Mouse (Mus musculus): ENCODE measurements around the gene Rsph3a. TPM values are rescaled to one million over a fixed set of nuclear protein-coding genes. Genes with fewer than 3 reads are reported as not detected.
"Not testable (repeated sequence)": the region's sequence is repeated elsewhere in the genome, so short reads cannot be mapped to it uniquely, and the experiment has no call there.

Gene Rsph3a
- polyA plus RNA-seq, 1 experiment from 2014 or later = 75.4 TPM

GRCm38 (mm10) chr17:7931096-7931990 lies 14.1 kb upstream of the Rsph3a start:
- Histone ChIP-seq H3K27ac (no peak overlapping the region), H3K36me3 (ENCODE audit: poor library complexity, severe bottlenecking) (no peaks in the 10 kb centered on the region), H3K9me3 (replicated peaks) (no peaks in the 10 kb centered on the region), H3K9ac (no peak overlapping the region), H3K27me3 (no peaks in the 10 kb centered on the region), H3K4me1 (peaks cover 4% of the 10 kb centered on the region; the same call in 1 of the 2 replicates), H3K4me3 (no peak overlapping the region), H3K4me2 (no peak overlapping the region)
- ATAC-seq = no peak
- 79% methylated on average over 13 of the region's 13 CpGs for WGBS

GRCm38 (mm10) chr17:7932121-7932520 lies 13.3 kb upstream of the Rsph3a start:
- ATAC-seq = not testable (repeated sequence)

GRCm38 (mm10) chr17:7939640-7940039 lies 5.8 kb upstream of the Rsph3a start:
- ATAC-seq = no peak
- no peak overlapping the region for H3K4me3 ChIP-seq
- no peak overlapping the region for H3K27ac ChIP-seq
- WGBS = 76% methylated on average over 8 of the region's 8 CpGs
- no peaks in the 10 kb centered on the region for H3K27me3 ChIP-seq
- no peaks in the 10 kb centered on the region for H3K36me3 ChIP-seq (ENCODE audit: poor library complexity, severe bottlenecking)
- no peak overlapping the region for H3K9ac ChIP-seq
- H3K4me2 ChIP-seq = no peak overlapping the region
- no peaks in the 10 kb centered on the region; the same call in 1 of the 2 replicates for H3K4me1 ChIP-seq
- H3K9me3 ChIP-seq (replicated peaks) = no peaks in the 10 kb centered on the region

More at GRCm38 (mm10) chr17:7932121-7932520, 13.3 kb upstream of the Rsph3a start:
- not testable (repeated sequence) for H3K4me1 ChIP-seq; H3K4me2 ChIP-seq; H3K27ac ChIP-seq; H3K27me3 ChIP-seq; H3K4me3 ChIP-seq; H3K9ac ChIP-seq; H3K36me3 ChIP-seq (ENCODE audit: poor library complexity, severe bottlenecking); H3K9me3 ChIP-seq (replicated peaks)
- 80% methylated on average over 7 of the region's 8 CpGs for WGBS

GRCm38 (mm10) chr17:7946053-7946627 lies 726 bp downstream of the Rsph3a start:
- Histone ChIP-seq H3K4me3 (peak overlapping the region; percentile 57), H3K4me2 (peak overlapping the region; percentile 61), H3K9ac (peak overlapping the region; percentile 70), H3K27ac (peak overlapping the region; percentile 84; the same call in 1 of the 2 replicates)
- H3K9me3 ChIP-seq (replicated peaks); H3K27me3 ChIP-seq; H3K36me3 ChIP-seq (ENCODE audit: poor library complexity, severe bottlenecking); H3K4me1 ChIP-seq: not testable (repeated sequence)
- WGBS = 0% methylated on average over 20 of the region's 27 CpGs
- peak; percentile 12; the same call in 1 of the 2 replicates for ATAC-seq

- ATAC-seq; H3K9ac ChIP-seq; H3K36me3 ChIP-seq (ENCODE audit: poor library complexity, severe bottlenecking); H3K4me2 ChIP-seq; H3K4me3 ChIP-seq; H3K4me1 ChIP-seq; H3K27ac ChIP-seq; H3K27me3 ChIP-seq; H3K9me3 ChIP-seq (replicated peaks): not testable (repeated sequence)
- WGBS = no CpG with 5 or more reads among the region's 4 CpGs
Observed at GRCm38 (mm10) chr17:7951333-7951732, 5.9 kb downstream of the Rsph3a start.

- H3K36me3 ChIP-seq (ENCODE audit: poor library complexity, severe bottlenecking); H3K27ac ChIP-seq; ATAC-seq; H3K27me3 ChIP-seq; H3K4me1 ChIP-seq; H3K9me3 ChIP-seq (replicated peaks); H3K4me2 ChIP-seq; H3K4me3 ChIP-seq; H3K9ac ChIP-seq: not testable (repeated sequence)
- WGBS = 95% methylated on average over 9 of the region's 9 CpGs
Observed at GRCm38 (mm10) chr17:7957242-7957641, 11.8 kb downstream of the Rsph3a start.

GRCm38 (mm10) chr17:7963333-7963732 lies 17.9 kb downstream of the Rsph3a start:
- not testable (repeated sequence) for ATAC-seq; H3K9ac ChIP-seq; H3K27me3 ChIP-seq; H3K4me3 ChIP-seq; H3K9me3 ChIP-seq (replicated peaks); H3K27ac ChIP-seq; H3K36me3 ChIP-seq (ENCODE audit: poor library complexity, severe bottlenecking); H3K4me2 ChIP-seq; H3K4me1 ChIP-seq
- WGBS = 94% methylated on average over 4 of the region's 4 CpGs

- H3K27me3 ChIP-seq = not testable (repeated sequence)
Observed at GRCm38 (mm10) chr17:7964398-7964797, 19.0 kb downstream of the Rsph3a start.

GRCm38 (mm10) chr17:7968490-7968889 lies 23.1 kb downstream of the Rsph3a start:
- not testable (repeated sequence) for H3K27me3 ChIP-seq; H3K36me3 ChIP-seq (ENCODE audit: poor library complexity, severe bottlenecking); ATAC-seq; H3K9ac ChIP-seq; H3K27ac ChIP-seq; H3K4me3 ChIP-seq; H3K4me2 ChIP-seq; H3K9me3 ChIP-seq (replicated peaks); H3K4me1 ChIP-seq
- WGBS = 96% methylated on average over 5 of the region's 5 CpGs

More at GRCm38 (mm10) chr17:7964398-7964797, 19.0 kb downstream of the Rsph3a start:
- H3K9ac ChIP-seq; H3K36me3 ChIP-seq (ENCODE audit: poor library complexity, severe bottlenecking); ATAC-seq; H3K27ac ChIP-seq; H3K9me3 ChIP-seq (replicated peaks); H3K4me3 ChIP-seq; H3K4me2 ChIP-seq; H3K4me1 ChIP-seq: not testable (repeated sequence)
- WGBS = 94% methylated on average over 2 of the region's 2 CpGs

- not testable (repeated sequence) for H3K27me3 ChIP-seq; H3K9ac ChIP-seq; H3K4me3 ChIP-seq; ATAC-seq; H3K36me3 ChIP-seq (ENCODE audit: poor library complexity, severe bottlenecking); H3K4me1 ChIP-seq; H3K27ac ChIP-seq; H3K4me2 ChIP-seq; H3K9me3 ChIP-seq (replicated peaks)
- 69% methylated on average over 1 of the region's 6 CpGs for WGBS
Observed at GRCm38 (mm10) chr17:7969782-7970181, 24.4 kb downstream of the Rsph3a start.

- 80% methylated on average over 1 of the region's 2 CpGs for WGBS
- not testable (repeated sequence) for ATAC-seq
Observed at GRCm38 (mm10) chr17:7983484-7983883, 38.1 kb downstream of the Rsph3a start.

GRCm38 (mm10) chr17:7985597-7985996 lies 40.2 kb downstream of the Rsph3a start:
- not testable (repeated sequence) for ATAC-seq, H3K4me3 ChIP-seq, H3K27me3 ChIP-seq

More at GRCm38 (mm10) chr17:7983484-7983883, 38.1 kb downstream of the Rsph3a start:
- H3K36me3 ChIP-seq (ENCODE audit: poor library complexity, severe bottlenecking); H3K9me3 ChIP-seq (replicated peaks); H3K4me1 ChIP-seq; H3K9ac ChIP-seq; H3K4me2 ChIP-seq; H3K4me3 ChIP-seq; H3K27me3 ChIP-seq; H3K27ac ChIP-seq: not testable (repeated sequence)

More at GRCm38 (mm10) chr17:7985597-7985996, 40.2 kb downstream of the Rsph3a start:
- H3K4me2 ChIP-seq; H3K36me3 ChIP-seq (ENCODE audit: poor library complexity, severe bottlenecking); H3K4me1 ChIP-seq; H3K27ac ChIP-seq; H3K9ac ChIP-seq; H3K9me3 ChIP-seq (replicated peaks): not testable (repeated sequence)
- WGBS = 70% methylated on average over 4 of the region's 4 CpGs
